Mouse (Mus musculus) midbrain, embryonic 13.5 days (tissue): ENCODE measurements around the gene Slc20a1. TPM values are rescaled to one million over a fixed set of nuclear protein-coding genes. Genes with fewer than 3 reads are reported as not detected.

Experiments
- ATAC-seq: fragments of 200-750 bp; cut with Nextera tagmentation; 2 replicates; pipeline ENCODE4 v1.8.0; 2017; ENCODE audit warnings: mild to moderate bottlenecking, moderate TSS enrichment, moderate library complexity
- H3K27ac ChIP-seq: fragments of 300-500 bp; sonication (generic); 2 replicates; pipeline ENCODE4 v1.5.1; 2015; ENCODE audit warnings: inconsistent platforms, mild to moderate bottlenecking, moderate library complexity
- H3K27me3 ChIP-seq: fragments of 300-500 bp; sonication (generic); 2 replicates; pipeline ENCODE4 v1.6.1; 2015; ENCODE audit warnings: mild to moderate bottlenecking, inconsistent platforms
- H3K36me3 ChIP-seq: fragments of 300-500 bp; sonication (generic); 2 replicates; pipeline ENCODE4 v1.6.1; 2015; ENCODE audit warnings: mild to moderate bottlenecking, inconsistent platforms
- H3K4me1 ChIP-seq: fragments of 300-500 bp; sonication (generic); replicated peaks from 2 replicates; pipeline ENCODE4 v1.6.1; 2015; ENCODE audit warnings: inconsistent platforms
- H3K4me2 ChIP-seq: fragments of 300-500 bp; sonication (generic); replicated peaks from 2 replicates; pipeline ENCODE4 v1.6.1; 2015; ENCODE audit warnings: moderate library complexity, mild to moderate bottlenecking, inconsistent platforms
- H3K4me3 ChIP-seq: fragments of 300-500 bp; sonication (generic); replicated peaks from 2 replicates; pipeline ENCODE4 v1.5.1; 2015; ENCODE audit warnings: mild to moderate bottlenecking, inconsistent platforms
- H3K9ac ChIP-seq: fragments of 300-500 bp; sonication (generic); replicated peaks from 2 replicates; pipeline ENCODE4 v1.6.1; 2015; ENCODE audit warnings: mild to moderate bottlenecking, inconsistent platforms
- H3K9me3 ChIP-seq: fragments of 300-500 bp; sonication (generic); 2 replicates; pipeline ENCODE4 v1.6.1; 2016; ENCODE audit warnings: mild to moderate bottlenecking, inconsistent platforms
- WGBS: fragments of 180-500 bp; shearing (Covaris S2); methylation state at CpG from one replicate; pipeline ENCODE4 v1.1.7; 2015; 5-methylcytosine and 5-hydroxymethylcytosine counted together
- polyA plus RNA-seq: library from polyadenylated mRNA; unstranded; fragments of >200 nt; fragmentation: Nextera tagmentation; extraction: Ambion mirVana; gene quantifications from 2 replicates; pipeline ENCODE4 v1.2.1, GENCODE M21; 2015

Gene Slc20a1
- polyA plus RNA-seq, 1 experiment from 2014 or later, result 53.1 TPM

GRCm38 (mm10) chr2:129233803-129234477 lies 35.4 kb downstream of the Slc20a1 start:
- no peak for ATAC-seq
- WGBS, result 49% methylated on average over 9 of the region's 9 CpGs

GRCm38 (mm10) chr2:129234731-129235130 lies 36.2 kb downstream of the Slc20a1 start:
- WGBS, result 95% methylated on average over 2 of the region's 2 CpGs
- Histone ChIP-seq H3K9ac (no peak overlapping the region), H3K27me3 (no peaks in the 10 kb centered on the region), H3K4me3 (no peak overlapping the region), H3K36me3 (no peaks in the 10 kb centered on the region), H3K4me2 (no peak overlapping the region), H3K4me1 (no peaks in the 10 kb centered on the region), H3K27ac (no peak overlapping the region), H3K9me3 (no peaks in the 10 kb centered on the region)
- no peak for ATAC-seq

More at GRCm38 (mm10) chr2:129233803-129234477, 35.4 kb downstream of the Slc20a1 start:
- H3K4me1 ChIP-seq, result no peaks in the 10 kb centered on the region
- H3K27ac ChIP-seq, result no peak overlapping the region
- no peak overlapping the region for H3K9ac ChIP-seq
- no peaks in the 10 kb centered on the region for H3K36me3 ChIP-seq
- H3K27me3 ChIP-seq, result no peaks in the 10 kb centered on the region
- no peaks in the 10 kb centered on the region for H3K9me3 ChIP-seq
- no peak overlapping the region for H3K4me2 ChIP-seq
- no peak overlapping the region for H3K4me3 ChIP-seq

GRCm38 (mm10) chr2:129236526-129236925 lies 38.0 kb downstream of the Slc20a1 start:
- 68% methylated on average over 4 of the region's 4 CpGs for WGBS

GRCm38 (mm10) chr2:129240726-129241432 lies 42.3 kb downstream of the Slc20a1 start:
- Histone ChIP-seq H3K4me2 (no peak overlapping the region), H3K36me3 (no peaks in the 10 kb centered on the region), H3K9ac (no peak overlapping the region), H3K27ac (no peak overlapping the region), H3K4me1 (no peaks in the 10 kb centered on the region), H3K4me3 (no peak overlapping the region), H3K27me3 (no peaks in the 10 kb centered on the region), H3K9me3 (no peaks in the 10 kb centered on the region)
- 70% methylated on average over 9 of the region's 9 CpGs for WGBS
- no peak for ATAC-seq

More at GRCm38 (mm10) chr2:129236526-129236925, 38.0 kb downstream of the Slc20a1 start:
- Histone ChIP-seq H3K4me3 (no peak overlapping the region), H3K9me3 (no peaks in the 10 kb centered on the region), H3K4me2 (no peak overlapping the region), H3K9ac (no peak overlapping the region), H3K27ac (no peak overlapping the region), H3K4me1 (no peaks in the 10 kb centered on the region), H3K36me3 (no peaks in the 10 kb centered on the region), H3K27me3 (no peaks in the 10 kb centered on the region)
- ATAC-seq, result no peak

- H3K4me3 ChIP-seq, result no peak overlapping the region
- 68% methylated on average over 7 of the region's 7 CpGs for WGBS
- no peaks in the 10 kb centered on the region for H3K4me1 ChIP-seq
- ATAC-seq, result no peak
- no peaks in the 10 kb centered on the region for H3K36me3 ChIP-seq
- no peak overlapping the region for H3K27ac ChIP-seq
- no peak overlapping the region for H3K9ac ChIP-seq
- no peak overlapping the region for H3K4me2 ChIP-seq
- H3K9me3 ChIP-seq, result no peaks in the 10 kb centered on the region
- H3K27me3 ChIP-seq, result no peaks in the 10 kb centered on the region
Observed at GRCm38 (mm10) chr2:129241845-129242833, 43.6 kb downstream of the Slc20a1 start.

GRCm38 (mm10) chr2:129243005-129243404 lies 44.4 kb downstream of the Slc20a1 start:
- Histone ChIP-seq H3K9me3 (no peaks in the 10 kb centered on the region), H3K27me3 (no peaks in the 10 kb centered on the region), H3K4me1 (no peaks in the 10 kb centered on the region), H3K36me3 (no peaks in the 10 kb centered on the region), H3K4me3 (no peak overlapping the region), H3K4me2 (no peak overlapping the region), H3K27ac (no peak overlapping the region), H3K9ac (no peak overlapping the region)
- ATAC-seq, result no peak
- WGBS, result 97% methylated on average over 4 of the region's 4 CpGs

- Histone ChIP-seq H3K9me3 (no peaks in the 10 kb centered on the region), H3K4me1 (no peaks in the 10 kb centered on the region), H3K4me3 (no peak overlapping the region), H3K36me3 (no peaks in the 10 kb centered on the region), H3K27ac (no peak overlapping the region), H3K4me2 (no peak overlapping the region), H3K9ac (no peak overlapping the region), H3K27me3 (no peaks in the 10 kb centered on the region)
- 61% methylated on average over 9 of the region's 9 CpGs for WGBS
- ATAC-seq, result no peak
Observed at GRCm38 (mm10) chr2:129243786-129244185, 45.2 kb downstream of the Slc20a1 start.

GRCm38 (mm10) chr2:129244446-129245120 lies 46.0 kb downstream of the Slc20a1 start:
- H3K9ac ChIP-seq, result no peak overlapping the region

GRCm38 (mm10) chr2:129245618-129246017 lies 47.1 kb downstream of the Slc20a1 start:
- WGBS, result 58% methylated on average over 5 of the region's 5 CpGs
- no peak overlapping the region for H3K4me3 ChIP-seq
- no peak for ATAC-seq
- H3K9ac ChIP-seq, result no peak overlapping the region
- H3K27ac ChIP-seq, result no peak overlapping the region
- H3K36me3 ChIP-seq, result no peaks in the 10 kb centered on the region
- H3K4me1 ChIP-seq, result no peaks in the 10 kb centered on the region
- no peak overlapping the region for H3K4me2 ChIP-seq
- H3K9me3 ChIP-seq, result no peaks in the 10 kb centered on the region
- no peaks in the 10 kb centered on the region for H3K27me3 ChIP-seq

More at GRCm38 (mm10) chr2:129244446-129245120, 46.0 kb downstream of the Slc20a1 start:
- no peak overlapping the region for H3K27ac ChIP-seq
- no peak overlapping the region for H3K4me2 ChIP-seq
- no peak overlapping the region for H3K4me3 ChIP-seq
- no peaks in the 10 kb centered on the region for H3K9me3 ChIP-seq
- no peaks in the 10 kb centered on the region for H3K4me1 ChIP-seq
- ATAC-seq, result no peak
- 90% methylated on average over 20 of the region's 20 CpGs for WGBS
- no peaks in the 10 kb centered on the region for H3K27me3 ChIP-seq
- no peaks in the 10 kb centered on the region for H3K36me3 ChIP-seq

- Histone ChIP-seq H3K4me1 (no peaks in the 10 kb centered on the region), H3K9ac (no peak overlapping the region), H3K4me2 (no peak overlapping the region), H3K9me3 (no peaks in the 10 kb centered on the region), H3K27me3 (no peaks in the 10 kb centered on the region), H3K36me3 (no peaks in the 10 kb centered on the region), H3K27ac (no peak overlapping the region), H3K4me3 (no peak overlapping the region)
- no peak for ATAC-seq
- 88% methylated on average over 7 of the region's 7 CpGs for WGBS
Observed at GRCm38 (mm10) chr2:129246436-129246835, 47.9 kb downstream of the Slc20a1 start.

- H3K9me3 ChIP-seq, result no peaks in the 10 kb centered on the region
Observed at GRCm38 (mm10) chr2:129246924-129247323, 48.4 kb downstream of the Slc20a1 start.

More at GRCm38 (mm10) chr2:129246924-129247323, 48.4 kb downstream of the Slc20a1 start:
- Histone ChIP-seq H3K4me2 (no peak overlapping the region), H3K4me1 (no peaks in the 10 kb centered on the region), H3K9ac (no peak overlapping the region), H3K4me3 (no peak overlapping the region), H3K36me3 (no peaks in the 10 kb centered on the region), H3K27me3 (no peaks in the 10 kb centered on the region), H3K27ac (no peak overlapping the region)
- ATAC-seq, result no peak
- 95% methylated on average over 12 of the region's 12 CpGs for WGBS
